15 mouse cellular contexts compared by ENCODE assay signal in genomic region chr12:40622926-40623325, GRCm38 (mm10).
A peak's percentile ranks its signal among the peaks of the same experiment; 100 is the strongest.
DNase-seq lines count a peak whose midpoint lies in the region; ATAC-seq and TF ChIP-seq lines count a peak whose summit lies in the region.
"Had no signal": no experiment of that assay in that cellular context is flagged by ENCODE, and none has a peak within 500 bp of the region (broad histone marks: within the 10 kb centered on the region; RNA-seq: fewer than 3 reads in every experiment).

No protein-coding gene starts in this region.

- no peak for TF ChIP-seq CTCF in brain, embryonic 14.5 days (IDR thresholded peaks at IDR 0.05; ENCODE audit: borderline replicate concordance, extremely low read depth, insufficient read depth, insufficient read length)
- no peak for TF ChIP-seq CTCF in hindbrain, postnatal 0 days (IDR thresholded peaks at IDR 0.05; ENCODE audit: low read depth)

- H3K9me3 ChIP-seq in hindbrain, embryonic 13.5 days: no peaks in the 10 kb centered on the region
- no peaks in the 10 kb centered on the region for H3K9me3 ChIP-seq in hindbrain, embryonic 11.5 days (ENCODE audit: control insufficient read depth, low read length)
- H3K9me3 ChIP-seq in megakaryocyte, embryonic 14.5 days: no peaks in the 10 kb centered on the region
- no peaks in the 10 kb centered on the region for H3K9me3 ChIP-seq in hindbrain, postnatal 0 days (ENCODE audit: low read length)
- H3K9me3 ChIP-seq: heart, embryonic 12.5 days had no signal

- H3K4me2 ChIP-seq in hindbrain, embryonic 13.5 days: no peak overlapping the region
- no peak overlapping the region for H3K4me2 ChIP-seq in hindbrain, embryonic 11.5 days (replicated peaks; ENCODE audit: low read depth, low read length)
- no peak overlapping the region for H3K4me2 ChIP-seq in hindbrain, postnatal 0 days (ENCODE audit: low read depth, low read length)
- H3K4me2 ChIP-seq: heart, embryonic 12.5 days had no signal

- no peak overlapping the region for H3K27ac ChIP-seq in hindbrain, embryonic 13.5 days
- no peak overlapping the region for H3K27ac ChIP-seq in hindbrain, embryonic 11.5 days (ENCODE audit: low read depth, low read length)
- H3K27ac ChIP-seq in hindbrain, postnatal 0 days: no peak overlapping the region
- H3K27ac ChIP-seq: gastrocnemius, adult 2 months; stomach, postnatal 0 days had no signal

- peak; percentile 49; the same call in 1 of the 2 replicates for ATAC-seq in hindbrain, embryonic 13.5 days (ENCODE audit: low FRiP score)
- no peak for ATAC-seq in hindbrain, embryonic 11.5 days (ENCODE audit: low FRiP score)
- no peak for ATAC-seq in megakaryocyte, adult 5-6 weeks (ENCODE audit: poor library complexity, severe bottlenecking)
- peak; percentile 59 for ATAC-seq in hindbrain, postnatal 0 days
- ATAC-seq: inflammation-experienced regulatory T-cells, adult 6 months had no signal

- no peak for TF ChIP-seq POLR2A in brain, embryonic 14.5 days (IDR thresholded peaks at IDR 0.05; ENCODE audit: borderline replicate concordance, extremely low read depth, insufficient read depth, insufficient read length, poor library complexity, severe bottlenecking)

- no peaks in the 10 kb centered on the region for H3K27me3 ChIP-seq in hindbrain, embryonic 13.5 days
- no peaks in the 10 kb centered on the region for H3K27me3 ChIP-seq in hindbrain, embryonic 11.5 days (ENCODE audit: control insufficient read depth, insufficient read depth, low read length)
- H3K27me3 ChIP-seq in megakaryocyte, embryonic 14.5 days (replicated peaks): no peaks in the 10 kb centered on the region
- no peaks in the 10 kb centered on the region for H3K27me3 ChIP-seq in hindbrain, postnatal 0 days (ENCODE audit: insufficient read depth, low read length)
- H3K27me3 ChIP-seq: heart, embryonic 12.5 days had no signal

- 0 out of 2 replicates have a peak, but pooled peaks cover 6% of the 10 kb centered on the region for H3K4me1 ChIP-seq in hindbrain, embryonic 13.5 days (replicated peaks)
- no peaks in the 10 kb centered on the region for H3K4me1 ChIP-seq in hindbrain, embryonic 11.5 days (replicated peaks; ENCODE audit: control insufficient read depth, insufficient read depth, low read length)
- H3K4me1 ChIP-seq in megakaryocyte, embryonic 14.5 days: peaks cover 17% of the 10 kb centered on the region
- H3K4me1 ChIP-seq in hindbrain, postnatal 0 days (ENCODE audit: insufficient read depth, low read length): no peaks in the 10 kb centered on the region
- H3K4me1 ChIP-seq: heart, embryonic 12.5 days had no signal

- no peak overlapping the region for H3K4me3 ChIP-seq in hindbrain, embryonic 13.5 days
- no peak overlapping the region for H3K4me3 ChIP-seq in hindbrain, embryonic 11.5 days (ENCODE audit: low read depth, low read length)
- H3K4me3 ChIP-seq in megakaryocyte, embryonic 14.5 days (replicated peaks): peak overlapping the region; percentile 7
- no peak overlapping the region for H3K4me3 ChIP-seq in hindbrain, postnatal 0 days (ENCODE audit: low read length)
- H3K4me3 ChIP-seq: gastrocnemius, adult 2 months; heart, embryonic 12.5 days had no signal

- no peak for DNase-seq in hindbrain, embryonic 11.5 days (ENCODE audit: low spot score)
- peak; percentile 50 for DNase-seq in brain, embryonic 14.5 days (ENCODE audit: low read depth)
- peak; percentile 6 for DNase-seq in hindbrain, postnatal 0 days (ENCODE audit: low spot score)
- no peak for DNase-seq in kidney, adult 9 months
- DNase-seq: cerebellum, adult 2 months; gastrocnemius, adult 2 months; heart, postnatal 14 days; kidney, postnatal 36 days; lung, adult 18-20 months had no signal

- H3K9ac ChIP-seq in hindbrain, embryonic 13.5 days: no peak overlapping the region
- no peak overlapping the region for H3K9ac ChIP-seq in hindbrain, embryonic 11.5 days (ENCODE audit: low read depth, low read length)
- H3K9ac ChIP-seq in hindbrain, postnatal 0 days (replicated peaks; ENCODE audit: low read length): no peak overlapping the region
- H3K9ac ChIP-seq: heart, embryonic 12.5 days had no signal

- no peaks in the 10 kb centered on the region for H3K36me3 ChIP-seq in hindbrain, embryonic 13.5 days
- H3K36me3 ChIP-seq in hindbrain, embryonic 11.5 days (ENCODE audit: control insufficient read depth, insufficient read depth, low read length): no peaks in the 10 kb centered on the region
- no peaks in the 10 kb centered on the region for H3K36me3 ChIP-seq in megakaryocyte, embryonic 14.5 days (replicated peaks; ENCODE audit: low read length)
- no peaks in the 10 kb centered on the region for H3K36me3 ChIP-seq in hindbrain, postnatal 0 days (ENCODE audit: insufficient read depth, low read length)
- H3K36me3 ChIP-seq: heart, embryonic 12.5 days had no signal

Comparison
In these comparisons a context has a peak if more than half of its experiments do, and no peak if none do; other contexts are left out.
1. ATAC-seq: peak in hindbrain, embryonic 13.5 days (single experiment) and hindbrain, postnatal 0 days (single experiment); none in hindbrain, embryonic 11.5 days (single experiment) and megakaryocyte, adult 5-6 weeks (single experiment).
2. DNase-seq: peak in brain, embryonic 14.5 days (single experiment) and hindbrain, postnatal 0 days (single experiment); none in hindbrain, embryonic 11.5 days (single experiment) and kidney, adult 9 months (single experiment).